Mouse (Mus musculus) ES-Bruce4 (cell line): ENCODE data around the gene Retreg3.

Source experiments
- CTCF ChIP-seq: IDR thresholded peaks from one replicate; pipeline ENCODE4 v1.8.1; 2011; ENCODE audit warnings: low read depth, low read length
- EP300 ChIP-seq: IDR thresholded peaks from 2 replicates; pipeline ENCODE4 v1.6.1; 2011; ENCODE audit warnings: low read depth, low read length; ENCODE audit not compliant: insufficient read depth
- POLR2A ChIP-seq: IDR thresholded peaks from one replicate; pipeline ENCODE4 v1.8.1; 2011; ENCODE audit warnings: low read length; ENCODE audit not compliant: insufficient read depth

GRCm38 (mm10) chr11:101059473-101059872 is 60.2 kb downstream of the Retreg3 start:
- TF ChIP-seq CTCF = no peak
- no peak for TF ChIP-seq POLR2A
- TF ChIP-seq EP300 = no peak
